Mouse (Mus musculus) induced T-regulatory cell, adult 2 months (primary cell): ENCODE measurements at regions not wholly inside any gene's neighbourhood (a gene's known extent, or its start where the extent isn't known, plus 50 kb on each side); places are given as distances from the start of the nearest gene placed in this dataset.
"Not testable (repeated sequence)": the region's sequence is repeated elsewhere in the genome, so short reads cannot be mapped to it uniquely, and the experiment has no call there.

Experiments used
- DNase-seq: peaks from one replicate; pipeline ENCODE4 v3.0.0-alpha.2; 2012; ENCODE audit warnings: low read depth

GRCm38 (mm10) chr7:75360874-75361273 is 51.8 kb upstream of the Sv2b start:
- DNase-seq: peak; percentile 12

GRCm38 (mm10) chr7:75362541-75362940 is 53.5 kb upstream of the Sv2b start:
- peak; percentile 89 for DNase-seq

GRCm38 (mm10) chr7:75365480-75365879 is 56.4 kb upstream of the Sv2b start:
- peak; percentile 28 for DNase-seq

- peak; percentile 90 for DNase-seq
These were observed 57.3 kb upstream of the Sv2b start for GRCm38 (mm10) chr7:75366285-75366882.

- DNase-seq: no peak
These were observed 59.3 kb upstream of the Sv2b start for GRCm38 (mm10) chr7:75368315-75368714.

GRCm38 (mm10) chr7:75369366-75369765 is 60.3 kb upstream of the Sv2b start:
- peak; percentile 66 for DNase-seq

- DNase-seq: peak; percentile 89
These were observed 61.8 kb upstream of the Sv2b start for GRCm38 (mm10) chr7:75370595-75371519.

- DNase-seq: no peak
These were observed 62.4 kb upstream of the Sv2b start for GRCm38 (mm10) chr7:75371520-75371876.

GRCm38 (mm10) chr7:75371991-75372390 is 62.9 kb upstream of the Sv2b start:
- peak; percentile 90 for DNase-seq

GRCm38 (mm10) chr7:75372892-75373444 is 63.9 kb upstream of the Sv2b start:
- DNase-seq: peak; percentile 61

- peak; percentile 74 for DNase-seq
These were observed 65.4 kb upstream of the Sv2b start for GRCm38 (mm10) chr7:75374506-75374905.

- no peak for DNase-seq
These were observed 70.5 kb upstream of the Sv2b start for GRCm38 (mm10) chr7:75379595-75379994.

GRCm38 (mm10) chr7:75384506-75384911 is 70.8 kb upstream of the Akap13 start:
- peak; percentile 55 for DNase-seq

GRCm38 (mm10) chr7:75387033-75387432 is 68.3 kb upstream of the Akap13 start:
- no peak for DNase-seq

- peak; percentile 76 for DNase-seq
These were observed 67.4 kb upstream of the Akap13 start for GRCm38 (mm10) chr7:75387821-75388431.

- DNase-seq: peak; percentile 27
These were observed 65.2 kb upstream of the Akap13 start for GRCm38 (mm10) chr7:75390162-75390561.

GRCm38 (mm10) chr7:75392783-75393182 is 62.6 kb upstream of the Akap13 start:
- DNase-seq: no peak

GRCm38 (mm10) chr7:75393466-75393865 is 61.9 kb upstream of the Akap13 start:
- no peak for DNase-seq

GRCm38 (mm10) chr7:75394866-75395580 is 60.3 kb upstream of the Akap13 start:
- no peak for DNase-seq

GRCm38 (mm10) chr7:75397559-75397958 is 57.8 kb upstream of the Akap13 start:
- peak; percentile 63 for DNase-seq

GRCm38 (mm10) chr7:75398480-75398879 is 56.9 kb upstream of the Akap13 start:
- not testable (repeated sequence) for DNase-seq
